Mouse (Mus musculus) lung, embryonic 16.5 days (tissue): ENCODE data around the gene Zfp952. TPM values are rescaled to one million over a fixed set of nuclear protein-coding genes. Genes with fewer than 3 reads are reported as not detected.

ENCODE experiments used
- ATAC-seq: fragments of 200-750 bp; cut with Nextera tagmentation; 2 replicates; pipeline ENCODE4 v1.8.0; 2017; ENCODE audit warnings: low read depth, mild to moderate bottlenecking, moderate library complexity
- H3K27ac ChIP-seq: fragments of 300-500 bp; sonication (generic); 2 replicates; pipeline ENCODE4 v1.5.1; 2014; ENCODE audit warnings: mild to moderate bottlenecking, control low read depth, low read length
- H3K27me3 ChIP-seq: fragments of 300-500 bp; sonication (generic); 2 replicates; pipeline ENCODE4 v1.6.1; 2014; ENCODE audit warnings: low read depth, low read length, mixed read lengths; ENCODE audit not compliant: control insufficient read depth, insufficient read depth
- H3K36me3 ChIP-seq: fragments of 300-500 bp; sonication (generic); 2 replicates; pipeline ENCODE4 v1.6.1; 2014; ENCODE audit warnings: low read length; ENCODE audit not compliant: control insufficient read depth, insufficient read depth
- H3K4me1 ChIP-seq: fragments of 300-500 bp; sonication (generic); replicated peaks from 2 replicates; pipeline ENCODE4 v1.6.1; 2014; ENCODE audit warnings: low read length, mixed read lengths; ENCODE audit not compliant: control insufficient read depth, insufficient read depth
- H3K4me2 ChIP-seq: fragments of 300-500 bp; sonication (generic); 2 replicates; pipeline ENCODE4 v1.6.1; 2014; ENCODE audit warnings: low read depth, low read length, control low read depth
- H3K4me3 ChIP-seq: fragments of 300-500 bp; sonication (generic); 2 replicates; pipeline ENCODE4 v1.5.1; 2014; ENCODE audit warnings: mild to moderate bottlenecking, low read length, control low read depth
- H3K9ac ChIP-seq: fragments of 300-500 bp; sonication (generic); 2 replicates; pipeline ENCODE4 v1.6.1; 2014; ENCODE audit warnings: low read length, control low read depth
- H3K9me3 ChIP-seq: fragments of 300-500 bp; sonication (generic); 2 replicates; pipeline ENCODE4 v1.6.1; 2016; ENCODE audit warnings: low read length; ENCODE audit not compliant: control insufficient read depth
- WGBS: fragments of 180-500 bp; shearing (Covaris S2); extraction: QIAGEN DNeasy Blood & Tissue Kit; methylation state at CpG from one replicate; pipeline ENCODE4 v1.1.7; 2014; 5-methylcytosine and 5-hydroxymethylcytosine counted together
- polyA plus RNA-seq: library from polyadenylated mRNA; unstranded; fragments of >200 nt; fragmentation: Nextera tagmentation; extraction: Ambion mirVana; gene quantifications from 2 replicates; pipeline ENCODE4 v1.2.1, GENCODE M21; 2015

The Zfp952 gene
- polyA plus RNA-seq: 11.3 and 12.7 TPM in 2 replicates

DNA sequence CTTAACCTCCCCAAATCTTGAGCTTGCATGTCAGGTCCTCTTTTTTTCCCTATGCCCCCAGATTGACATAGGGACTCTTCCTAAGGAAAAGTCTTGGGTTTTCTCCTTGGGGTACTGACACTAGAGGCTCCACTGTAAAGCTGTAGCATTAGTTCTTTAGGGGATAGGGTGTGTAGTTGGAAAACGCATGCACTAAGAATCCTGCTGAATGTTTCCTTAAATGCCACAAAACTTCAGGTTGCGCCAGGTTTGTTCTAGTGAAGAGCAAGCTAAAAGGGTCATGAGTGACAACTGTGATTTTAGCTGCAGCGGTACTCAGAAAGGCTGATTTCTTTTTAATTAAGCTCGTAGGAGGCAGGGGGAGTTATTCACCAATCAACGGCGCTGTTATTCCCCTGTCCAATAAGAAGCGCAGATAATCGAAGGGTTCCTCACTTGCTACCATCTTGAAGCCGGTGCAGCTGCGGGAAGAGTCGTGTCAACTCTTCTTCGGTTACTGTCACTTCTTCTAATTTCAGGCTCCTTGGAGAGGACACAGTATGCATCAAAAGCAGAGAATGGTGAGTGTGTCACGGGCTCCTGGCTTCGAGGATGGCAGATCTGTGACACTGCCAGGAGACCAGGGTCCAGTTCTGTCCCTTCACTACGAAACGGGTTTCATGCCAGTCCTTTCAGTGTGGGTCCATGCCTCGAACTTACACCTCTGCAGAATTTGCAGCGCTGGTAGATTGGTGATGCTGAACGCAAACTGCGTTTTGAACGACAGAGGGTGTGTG, at the start of gene Zfp952:
Gene Zfp952 (plus strand): TSS at position 431 of the 776 bp plus-strand sequence.
- no peaks in the 10 kb centered on the region for H3K9me3 ChIP-seq
- peak within 1 kb of the TSS; percentile 71 for H3K9ac ChIP-seq
- WGBS: 1% methylated on average over 21 of the region's 21 CpGs
- H3K27ac ChIP-seq: peak within 1 kb of the TSS; percentile 65
- H3K4me1 ChIP-seq: peaks cover 5% of the 10 kb centered on the region
- ATAC-seq: peak; percentile 96
- H3K4me3 ChIP-seq: peak within 1 kb of the TSS; percentile 66
- peaks cover 12% of the 10 kb centered on the region for H3K36me3 ChIP-seq
- H3K27me3 ChIP-seq: no peaks in the 10 kb centered on the region
- peak within 1 kb of the TSS; percentile 84 for H3K4me2 ChIP-seq

DNA sequence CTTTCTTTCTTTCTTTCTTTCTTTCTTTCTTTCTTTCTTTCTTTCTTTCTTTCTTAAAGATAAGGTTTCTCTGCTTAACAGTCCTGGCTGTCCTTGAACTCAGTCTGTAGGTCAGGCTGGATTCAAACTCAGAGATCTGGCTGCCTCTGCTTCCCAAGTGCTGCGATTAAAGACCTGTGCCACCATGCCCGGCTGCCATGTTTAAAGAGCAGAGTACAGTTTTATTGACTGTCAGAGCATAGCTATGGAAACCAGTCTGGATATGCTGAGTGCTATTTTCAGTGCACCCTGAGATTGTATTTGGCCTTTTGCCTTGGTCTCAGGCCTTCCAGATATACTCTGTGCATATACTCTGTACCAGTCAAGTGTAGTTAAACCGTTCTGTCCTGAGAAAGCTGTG, 49.3 kb upstream of the Zfp952 start:
- Histone ChIP-seq H3K27ac (no peak overlapping the region), H3K4me2 (no peak overlapping the region), H3K9ac (no peak overlapping the region), H3K27me3 (no peaks in the 10 kb centered on the region), H3K9me3 (no peaks in the 10 kb centered on the region), H3K4me1 (peaks cover 13% of the 10 kb centered on the region), H3K4me3 (no peak overlapping the region), H3K36me3 (no peaks in the 10 kb centered on the region)
- no peak for ATAC-seq
- WGBS: 91% methylated on average over 3 of the region's 3 CpGs

DNA sequence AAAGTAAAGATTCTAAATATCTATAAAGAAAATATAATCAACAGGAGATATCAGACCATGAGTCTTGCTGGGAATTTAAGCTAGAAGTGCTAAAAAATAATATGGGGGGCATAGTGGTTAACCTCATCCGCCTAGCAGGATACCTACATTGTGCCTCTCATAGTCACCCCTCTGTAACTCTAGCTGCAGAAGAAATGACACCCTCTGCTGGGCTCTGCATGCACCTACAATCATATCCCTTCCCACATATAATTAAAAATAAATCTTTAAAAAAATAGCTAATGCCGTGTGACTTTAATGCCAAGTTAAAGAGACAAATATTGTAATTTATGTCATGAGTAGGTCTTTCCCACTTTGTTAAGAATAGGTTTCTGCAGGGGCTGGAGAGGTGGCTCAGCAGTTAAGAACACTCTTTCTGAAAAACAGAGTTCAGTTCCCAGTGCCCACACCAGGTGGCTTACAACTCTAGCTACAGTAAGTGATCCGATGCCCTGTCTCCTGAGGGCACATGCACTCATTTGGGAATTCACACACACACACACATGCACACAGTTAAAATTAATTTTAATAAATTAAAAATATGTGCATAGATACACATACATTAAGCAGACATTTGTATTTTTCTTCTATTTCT, 48.4 kb upstream of the Zfp952 start:
- H3K4me3 ChIP-seq: no peak overlapping the region
- H3K9me3 ChIP-seq: no peaks in the 10 kb centered on the region
- H3K4me2 ChIP-seq: no peak overlapping the region
- no peaks in the 10 kb centered on the region for H3K27me3 ChIP-seq
- ATAC-seq: no peak
- no peak overlapping the region for H3K27ac ChIP-seq
- no peaks in the 10 kb centered on the region for H3K36me3 ChIP-seq
- H3K9ac ChIP-seq: no peak overlapping the region
- H3K4me1 ChIP-seq: peaks cover 13% of the 10 kb centered on the region
- 62% methylated on average over 3 of the region's 3 CpGs for WGBS

- H3K27ac ChIP-seq: peak overlapping the region; percentile 73
- peaks cover 13% of the 10 kb centered on the region for H3K4me1 ChIP-seq
- no peaks in the 10 kb centered on the region for H3K27me3 ChIP-seq
- 48% methylated on average over 9 of the region's 9 CpGs for WGBS
- H3K9me3 ChIP-seq: no peaks in the 10 kb centered on the region
- peak overlapping the region; percentile 80 for H3K9ac ChIP-seq
- peak overlapping the region; percentile 70 for H3K4me3 ChIP-seq
- no peaks in the 10 kb centered on the region for H3K36me3 ChIP-seq
- peak; percentile 19; the same call in 1 of the 2 replicates for ATAC-seq
- H3K4me2 ChIP-seq: peak overlapping the region; percentile 86
Measured at GRCm38 (mm10) chr17:32946716-32947115, 46.2 kb upstream of the Zfp952 start.

- Histone ChIP-seq H3K4me3 (peak within 1 kb of the TSS; percentile 70), H3K9me3 (no peaks in the 10 kb centered on the region), H3K4me1 (peaks cover 13% of the 10 kb centered on the region), H3K9ac (peak within 1 kb of the TSS; percentile 80), H3K27ac (peak within 1 kb of the TSS; percentile 78), H3K36me3 (no peaks in the 10 kb centered on the region), H3K4me2 (peak within 1 kb of the TSS; percentile 86), H3K27me3 (no peaks in the 10 kb centered on the region)
- 14% methylated on average over 12 of the region's 12 CpGs for WGBS
- ATAC-seq: peak; percentile 99
Measured at GRCm38 (mm10) chr17:32947215-32947914, 45.6 kb upstream of the Zfp952 start, which contains the start of gene Cyp4f13. Gene Cyp4f13 (minus strand): TSS chr17:32947402.

GRCm38 (mm10) chr17:32950136-32950535, 42.8 kb upstream of the Zfp952 start:
- no peaks in the 10 kb centered on the region for H3K27me3 ChIP-seq
- no peak overlapping the region for H3K4me3 ChIP-seq
- no peaks in the 10 kb centered on the region for H3K36me3 ChIP-seq
- no peak for ATAC-seq
- WGBS: 72% methylated on average over 3 of the region's 3 CpGs
- no peaks in the 10 kb centered on the region for H3K9me3 ChIP-seq
- peaks cover 13% of the 10 kb centered on the region for H3K4me1 ChIP-seq
- no peak overlapping the region for H3K4me2 ChIP-seq
- no peak overlapping the region for H3K9ac ChIP-seq
- H3K27ac ChIP-seq: no peak overlapping the region

- Histone ChIP-seq H3K27me3 (no peaks in the 10 kb centered on the region), H3K9ac (no peak overlapping the region), H3K4me3 (no peak overlapping the region), H3K9me3 (no peaks in the 10 kb centered on the region), H3K27ac (no peak overlapping the region), H3K4me1 (peaks cover 13% of the 10 kb centered on the region), H3K36me3 (no peaks in the 10 kb centered on the region), H3K4me2 (no peak overlapping the region)
- ATAC-seq: no peak
- WGBS: 75% methylated on average over 11 of the region's 11 CpGs
Measured at GRCm38 (mm10) chr17:32951006-32951405, 41.9 kb upstream of the Zfp952 start.

DNA sequence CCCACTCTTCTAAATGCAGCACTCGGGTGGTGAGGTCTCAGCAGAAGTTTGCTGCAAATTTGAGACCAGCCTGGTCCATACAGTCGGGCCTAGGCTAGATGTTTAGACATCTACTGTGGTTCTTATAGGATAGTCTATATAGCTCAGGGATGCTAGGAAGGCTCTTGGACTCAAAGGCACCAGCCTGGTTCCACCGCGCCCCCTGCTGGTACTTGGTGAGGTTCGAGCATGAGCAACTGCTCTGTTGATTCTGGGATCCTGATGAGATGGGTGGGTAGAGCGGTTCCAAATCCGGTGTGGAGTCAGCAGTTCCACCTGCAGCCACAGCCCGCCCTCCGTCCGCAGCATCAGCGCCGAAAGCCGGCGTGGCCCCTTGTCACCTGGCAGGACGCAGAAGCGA, 41.5 kb upstream of the Zfp952 start:
- Histone ChIP-seq H3K27ac (no peak overlapping the region), H3K36me3 (no peaks in the 10 kb centered on the region), H3K4me1 (peaks cover 9% of the 10 kb centered on the region), H3K9ac (no peak overlapping the region), H3K9me3 (no peaks in the 10 kb centered on the region), H3K4me2 (no peak overlapping the region), H3K4me3 (no peak overlapping the region), H3K27me3 (no peaks in the 10 kb centered on the region)
- WGBS: 37% methylated on average over 16 of the region's 16 CpGs
- ATAC-seq: no peak

- H3K4me3 ChIP-seq: peak overlapping the region; percentile 79
- peak; percentile 53; the same call in 1 of the 2 replicates for ATAC-seq
- H3K4me1 ChIP-seq: peaks cover 9% of the 10 kb centered on the region
- WGBS: under 1% methylated on average over 14 of the region's 14 CpGs
- H3K9ac ChIP-seq: peak overlapping the region; percentile 83
- H3K27ac ChIP-seq: peak overlapping the region; percentile 89
- H3K36me3 ChIP-seq: no peaks in the 10 kb centered on the region
- H3K4me2 ChIP-seq: peak overlapping the region; percentile 91
- H3K27me3 ChIP-seq: no peaks in the 10 kb centered on the region
- H3K9me3 ChIP-seq: no peaks in the 10 kb centered on the region
Measured at GRCm38 (mm10) chr17:32965253-32965622, 27.7 kb upstream of the Zfp952 start.
